ENCODE assay signal across 15 mouse cellular contexts in genomic region chrX:12001969-12002368, GRCm38 (mm10).
DNase-seq lines count a peak whose midpoint lies in the region; ATAC-seq lines count a peak whose summit lies in the region.
"Had no signal": no experiment of that assay in that cellular context is flagged by ENCODE, and none has a peak within 500 bp of the region (broad histone marks: within the 10 kb centered on the region; RNA-seq: fewer than 3 reads in every experiment).

No protein-coding gene starts in this region.

- H3K4me1 ChIP-seq in erythroblast, embryonic 14.5 days (ENCODE audit: control insufficient read depth) = peaks cover 96% of the 10 kb centered on the region
- peaks cover 80% of the 10 kb centered on the region for H3K4me1 ChIP-seq in megakaryocyte, embryonic 14.5 days
- H3K4me1 ChIP-seq in forebrain, embryonic 13.5 days = peaks cover 78% of the 10 kb centered on the region
- H3K4me1 ChIP-seq in liver, embryonic 15.5 days (replicated peaks) = peaks cover 85% of the 10 kb centered on the region

- no peak for DNase-seq in right cerebral cortex, adult 2 months (ENCODE audit: low spot score in 2 of 2)
- no peak for DNase-seq in heart, adult 11 months
- DNase-seq: gastrocnemius, postnatal 36 days; kidney, adult 9 months; layer of hippocampus, postnatal 36 days; lung, embryonic 14.5 days had no signal

- peaks cover 5% of the 10 kb centered on the region for H3K36me3 ChIP-seq in erythroblast, embryonic 14.5 days (ENCODE audit: control insufficient read depth)
- no peaks in the 10 kb centered on the region for H3K36me3 ChIP-seq in megakaryocyte, embryonic 14.5 days (replicated peaks; ENCODE audit: low read length)
- H3K36me3 ChIP-seq in forebrain, embryonic 13.5 days (ENCODE audit: poor library complexity, severe bottlenecking) = no peaks in the 10 kb centered on the region
- H3K36me3 ChIP-seq in liver, embryonic 15.5 days (replicated peaks) = no peaks in the 10 kb centered on the region
- H3K36me3 ChIP-seq: heart, embryonic 15.5 days had no signal

- no peak overlapping the region for H3K9ac ChIP-seq in forebrain, embryonic 13.5 days
- peak overlapping the region; percentile 45; the same call in 1 of the 2 replicates for H3K9ac ChIP-seq in liver, embryonic 15.5 days
- H3K9ac ChIP-seq: heart, embryonic 15.5 days; lung, embryonic 14.5 days had no signal

- H3K27ac ChIP-seq in forebrain, embryonic 13.5 days = peak overlapping the region; percentile 79; the same call in 1 of the 2 replicates
- peak overlapping the region; percentile 64; the same call in 1 of the 2 replicates for H3K27ac ChIP-seq in liver, embryonic 15.5 days (replicated peaks)
- H3K27ac ChIP-seq: heart, embryonic 15.5 days; macrophage had no signal

- no peak for ATAC-seq in erythroblast, adult 5-6 weeks (replicated peaks; ENCODE audit: low FRiP score, poor library complexity, severe bottlenecking)
- ATAC-seq in megakaryocyte, adult 5-6 weeks (ENCODE audit: poor library complexity, severe bottlenecking) = no peak
- no peak for ATAC-seq in forebrain, embryonic 13.5 days
- no peak for ATAC-seq in liver, embryonic 15.5 days (ENCODE audit: insufficient read depth)

- H3K4me3 ChIP-seq in erythroblast, embryonic 14.5 days (replicated peaks) = peak overlapping the region; percentile 67
- peak overlapping the region; percentile 90 for H3K4me3 ChIP-seq in megakaryocyte, embryonic 14.5 days (replicated peaks)
- H3K4me3 ChIP-seq in forebrain, embryonic 13.5 days = no peak overlapping the region
- H3K4me3 ChIP-seq in liver, embryonic 15.5 days (replicated peaks) = peak overlapping the region; percentile 45
- H3K4me3 ChIP-seq: heart, embryonic 15.5 days; myocyte had no signal

- 23% methylated on average over 3 of the region's 3 CpGs for WGBS in forebrain, embryonic 13.5 days
- 12% methylated on average over 3 of the region's 3 CpGs for WGBS in liver, embryonic 15.5 days (ENCODE audit: insufficient replicate concordance)

- peaks cover 49% of the 10 kb centered on the region for H3K27me3 ChIP-seq in erythroblast, embryonic 14.5 days (ENCODE audit: control insufficient read depth)
- H3K27me3 ChIP-seq in megakaryocyte, embryonic 14.5 days (replicated peaks) = peaks cover 62% of the 10 kb centered on the region
- peaks cover 68% of the 10 kb centered on the region for H3K27me3 ChIP-seq in forebrain, embryonic 13.5 days
- peaks cover 51% of the 10 kb centered on the region for H3K27me3 ChIP-seq in liver, embryonic 15.5 days

- 0 out of 2 replicates have a peak overlapping the region, but pooled peaks have one; percentile 27 for H3K4me2 ChIP-seq in forebrain, embryonic 13.5 days
- peak overlapping the region; percentile 87 for H3K4me2 ChIP-seq in liver, embryonic 15.5 days
- H3K4me2 ChIP-seq: heart, embryonic 15.5 days had no signal

- no peaks in the 10 kb centered on the region for H3K9me3 ChIP-seq in erythroblast, embryonic 14.5 days (ENCODE audit: control insufficient read depth, low read length)
- H3K9me3 ChIP-seq in megakaryocyte, embryonic 14.5 days = 0 out of 2 replicates have a peak, but pooled peaks cover 4% of the 10 kb centered on the region
- H3K9me3 ChIP-seq in forebrain, embryonic 13.5 days (replicated peaks) = no peaks in the 10 kb centered on the region
- H3K9me3 ChIP-seq in liver, embryonic 15.5 days (replicated peaks) = no peaks in the 10 kb centered on the region
- H3K9me3 ChIP-seq: heart, embryonic 15.5 days had no signal
